Mouse (Mus musculus) right cerebral cortex, postnatal 10 days (tissue): ENCODE measurements around the gene S100pbp.

Experiments used
- DNase-seq, 2 experiments: peaks; one replicate each; pipeline ENCODE4 v3.0.0; 2021; ENCODE audit warnings: low spot score in 2 of 2

The S100pbp gene

GRCm38 (mm10) chr4:129151276-129151811, 38.2 kb downstream of the S100pbp start:
- no peak for DNase-seq

- no peak for DNase-seq
Measured at GRCm38 (mm10) chr4:129149321-129149720, 40.2 kb downstream of the S100pbp start.

- peak in 1 of 2 experiments; percentile 26 for DNase-seq
Measured at GRCm38 (mm10) chr4:129147552-129148103, 41.9 kb downstream of the S100pbp start.

GRCm38 (mm10) chr4:129146392-129146791, 43.1 kb downstream of the S100pbp start:
- DNase-seq, result peak in 1 of 2 experiments; percentile 20

GRCm38 (mm10) chr4:129145943-129146342, 43.6 kb downstream of the S100pbp start:
- DNase-seq, result no peak

- peak in 1 of 2 experiments; percentile 29 for DNase-seq
Measured at GRCm38 (mm10) chr4:129145411-129145810, 44.1 kb downstream of the S100pbp start.

GRCm38 (mm10) chr4:129144401-129145367, 44.8 kb downstream of the S100pbp start:
- peak; percentile 91 to 95 for DNase-seq

- peak in 1 of 2 experiments; percentile 45 for DNase-seq
Measured at GRCm38 (mm10) chr4:129143509-129143908, 46.0 kb downstream of the S100pbp start.

GRCm38 (mm10) chr4:129142439-129143045, 47.0 kb downstream of the S100pbp start:
- peak in 1 of 2 experiments; percentile 53 for DNase-seq

- DNase-seq, result peak in 1 of 2 experiments; percentile 47
Measured at GRCm38 (mm10) chr4:129141560-129142438, 47.7 kb downstream of the S100pbp start.

- no peak for DNase-seq
Measured at GRCm38 (mm10) chr4:129140808-129141207, 48.7 kb downstream of the S100pbp start.

- no peak for DNase-seq
Measured at GRCm38 (mm10) chr4:129139642-129140041, 49.9 kb downstream of the S100pbp start.

GRCm38 (mm10) chr4:129137392-129138321, 51.9 kb downstream of the S100pbp start:
- DNase-seq, result no peak

GRCm38 (mm10) chr4:129136579-129137391, 52.7 kb downstream of the S100pbp start, which contains the start of gene Fndc5:
Gene Fndc5, plus strand, starts transcription at chr4:129136999.
- DNase-seq, result no peak

- DNase-seq, result no peak
Measured at GRCm38 (mm10) chr4:129136189-129136578, 53.3 kb downstream of the S100pbp start.

- DNase-seq, result no peak
Measured at GRCm38 (mm10) chr4:129135637-129136036, 53.9 kb downstream of the S100pbp start.

- peak in 1 of 2 experiments; percentile 83 for DNase-seq
Measured at GRCm38 (mm10) chr4:129134799-129135585, 54.5 kb downstream of the S100pbp start.

- DNase-seq, result no peak
Measured at GRCm38 (mm10) chr4:129130755-129131303, 58.7 kb downstream of the S100pbp start.
